Mouse (Mus musculus) left cerebral cortex, postnatal 25 days (tissue): Measurements from ENCODE around the gene Iqgap3. TPM values are rescaled to one million over a fixed set of nuclear protein-coding genes. Genes with fewer than 3 reads are reported as not detected.

Source experiments
- DNase-seq, 2 experiments: peaks; one replicate each; pipeline ENCODE4 v3.0.0; 2022; ENCODE audit warnings: low spot score in 2 of 2, mixed read lengths in 1 of 2
- intact Hi-C: fragments of 180-260 bp; cut with DNase I; formaldehyde crosslinking; loops from one replicate; pipeline ENCODE4 v1.15.1; 2025
- total RNA-seq, 2 experiments: library from RNA; stranded (reverse); gene quantifications; 2 replicates each; pipeline ENCODE4 v1.2.3; 2021

Gene Iqgap3
- total RNA-seq, 2 experiments from 2014 or later: 0.21 to 0.44 TPM

DNA sequence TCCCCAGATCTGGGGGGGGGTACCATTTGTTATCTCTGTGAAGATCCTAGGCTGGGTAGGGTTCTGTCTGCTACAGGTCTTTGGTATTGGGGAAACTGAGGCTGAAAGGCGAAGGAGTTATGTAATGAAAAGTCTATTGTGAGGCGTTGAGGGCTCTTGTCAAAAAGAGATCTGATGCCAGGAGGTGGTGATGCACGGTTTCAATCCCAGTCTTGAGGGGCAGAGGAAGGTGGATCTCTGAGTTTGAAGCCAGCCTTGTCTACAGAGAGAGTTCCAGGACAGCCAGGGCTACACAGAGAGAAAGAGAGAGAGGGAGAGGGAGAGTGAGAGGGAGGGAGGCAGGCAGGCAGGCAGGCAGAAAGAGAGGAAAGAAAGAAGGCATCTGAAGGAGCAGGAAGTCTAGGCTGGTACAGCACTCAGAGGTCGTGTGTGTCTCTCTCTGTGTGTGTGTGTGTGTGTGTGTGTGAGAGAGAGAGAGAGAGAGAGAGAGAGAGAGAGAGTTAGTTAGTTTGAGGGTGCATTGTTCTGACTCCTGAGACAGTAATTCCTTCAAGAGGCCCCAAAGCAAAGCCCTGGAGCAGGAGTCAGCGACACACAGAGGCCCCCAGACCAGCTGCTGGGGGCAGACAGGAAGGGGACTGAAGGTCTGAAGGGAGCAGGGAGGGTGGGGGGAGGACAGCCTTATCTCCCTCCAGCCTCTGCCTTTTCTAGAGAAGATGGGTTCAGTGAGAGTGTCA lies 64.8 kb downstream of the Iqgap3 start:
- intact Hi-C loops: no loop called here
- no peak for DNase-seq

DNA sequence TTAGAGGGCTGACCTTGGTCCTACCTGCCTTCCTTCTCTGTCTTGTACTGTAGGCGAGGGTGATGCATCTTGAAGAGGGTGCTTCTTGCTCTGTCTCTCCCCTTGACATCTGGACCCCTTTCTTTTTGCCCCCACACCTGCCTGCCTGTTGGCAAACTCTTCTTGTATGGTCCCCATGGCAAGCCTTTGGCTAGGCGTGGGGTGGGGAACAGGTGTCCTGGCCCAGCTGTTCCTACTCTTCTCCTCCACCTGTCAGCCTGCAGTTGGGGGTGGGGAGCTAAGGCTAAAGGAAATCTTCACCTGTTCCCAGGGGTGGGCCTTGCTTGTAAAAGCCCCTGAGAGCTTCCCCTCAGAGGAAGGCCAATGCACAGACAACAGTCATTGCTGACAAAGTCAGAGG lies 65.7 kb downstream of the Iqgap3 start:
- intact Hi-C loops: no loop called here
- no peak for DNase-seq

DNA sequence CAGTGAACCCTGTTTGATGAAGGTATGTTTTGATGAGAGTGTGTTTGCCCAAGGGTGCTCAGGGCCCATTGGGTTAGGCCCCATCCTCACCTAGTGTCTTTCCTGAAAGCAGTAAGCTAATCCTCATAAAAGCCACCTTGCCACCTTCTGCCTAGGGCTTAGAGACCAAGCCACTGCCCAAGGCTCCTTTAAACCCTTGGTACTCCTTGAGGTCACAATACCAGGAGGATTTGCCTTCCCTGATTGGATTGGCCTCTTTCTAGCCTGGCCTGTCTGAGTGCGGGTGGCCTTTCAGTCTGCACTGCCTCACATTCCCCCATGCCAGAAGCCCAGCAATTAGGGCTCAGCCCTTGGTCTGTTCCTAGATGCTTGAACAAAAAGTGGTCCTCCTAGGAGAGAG lies 66.1 kb downstream of the Iqgap3 start:
- intact Hi-C loops: no loop called here
- no peak for DNase-seq

DNA sequence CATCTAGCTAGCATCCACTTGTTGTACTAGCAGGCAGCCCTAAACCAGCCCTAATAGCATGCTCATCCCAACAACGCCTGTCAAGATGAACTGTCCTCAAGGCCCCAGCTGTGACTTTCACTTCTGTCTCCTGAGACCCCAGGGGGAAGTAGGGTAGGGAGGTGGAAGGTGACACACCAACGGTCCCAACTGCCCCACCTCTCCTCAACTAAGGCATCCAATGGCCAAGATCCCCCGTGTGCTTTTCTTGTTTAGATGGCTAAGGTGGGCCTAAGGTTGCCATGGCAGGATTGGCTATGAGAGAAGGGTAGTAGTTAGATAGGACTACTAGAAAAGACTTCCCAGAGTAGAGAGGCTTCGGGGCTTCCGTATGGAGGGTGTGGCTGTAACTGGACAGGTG lies 66.6 kb downstream of the Iqgap3 start:
- DNase-seq: peak in 1 of 2 experiments; percentile 6
- intact Hi-C loops: no loop called here

DNA sequence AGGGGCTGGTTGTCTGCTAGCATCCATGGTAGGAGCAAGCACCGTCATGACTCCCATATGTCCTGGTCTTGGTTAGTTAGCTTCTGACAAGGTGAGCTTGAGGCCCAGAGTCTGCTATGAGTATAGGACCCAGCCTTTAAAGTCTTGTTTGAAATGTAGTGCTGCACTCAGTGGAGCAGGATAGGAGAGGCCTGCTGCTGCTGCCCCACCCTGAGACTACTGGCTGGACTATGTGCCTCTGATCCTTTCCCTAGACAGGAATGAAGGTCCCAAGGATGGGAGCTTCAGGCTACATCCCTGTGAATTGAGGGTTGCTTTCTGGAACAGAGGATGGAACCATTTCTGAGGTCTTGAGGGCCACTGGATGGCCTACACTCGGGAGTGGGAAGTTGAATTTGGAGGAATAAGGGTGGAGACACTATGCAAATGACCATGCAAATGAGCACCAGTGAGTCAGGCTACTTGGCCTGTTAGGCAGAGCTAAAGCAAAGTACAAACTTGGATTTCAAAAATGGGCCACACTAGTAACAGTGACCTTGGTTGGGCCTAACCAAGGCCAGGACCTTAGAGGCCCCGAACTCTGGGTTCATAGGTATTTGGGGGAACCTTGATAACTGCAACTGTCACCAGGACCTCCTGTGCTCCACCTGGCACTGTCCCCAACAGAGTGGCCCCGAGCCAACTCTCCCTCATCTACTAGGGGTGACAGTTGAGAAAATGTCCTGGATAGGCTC lies 67.2 kb downstream of the Iqgap3 start:
- intact Hi-C loops: no loop called here
- peak in 1 of 2 experiments; percentile 49 for DNase-seq

DNA sequence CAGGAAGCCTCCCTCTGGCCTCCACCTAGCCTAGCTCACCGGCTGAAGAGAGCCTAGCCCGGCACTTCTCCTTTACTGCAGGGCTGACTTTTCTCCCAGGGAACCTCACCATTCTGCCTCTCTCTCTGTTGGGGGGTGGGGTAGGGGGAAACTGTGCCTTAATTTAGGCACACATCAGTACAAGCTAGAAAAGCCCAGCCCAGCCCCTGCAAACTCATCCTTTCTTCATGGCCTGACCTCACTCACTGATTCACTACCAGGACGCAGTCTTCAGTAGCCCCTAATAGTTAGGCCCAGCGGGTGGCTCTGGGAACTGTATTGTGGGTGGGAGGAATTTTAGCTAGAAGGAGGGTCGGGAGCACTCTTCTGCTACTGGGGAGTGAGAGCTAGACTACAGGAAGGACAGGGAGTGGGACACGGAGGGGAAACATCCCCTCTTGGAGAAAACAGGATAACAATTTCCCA lies 67.8 kb downstream of the Iqgap3 start:
- DNase-seq: peak in 1 of 2 experiments; percentile 4

DNA sequence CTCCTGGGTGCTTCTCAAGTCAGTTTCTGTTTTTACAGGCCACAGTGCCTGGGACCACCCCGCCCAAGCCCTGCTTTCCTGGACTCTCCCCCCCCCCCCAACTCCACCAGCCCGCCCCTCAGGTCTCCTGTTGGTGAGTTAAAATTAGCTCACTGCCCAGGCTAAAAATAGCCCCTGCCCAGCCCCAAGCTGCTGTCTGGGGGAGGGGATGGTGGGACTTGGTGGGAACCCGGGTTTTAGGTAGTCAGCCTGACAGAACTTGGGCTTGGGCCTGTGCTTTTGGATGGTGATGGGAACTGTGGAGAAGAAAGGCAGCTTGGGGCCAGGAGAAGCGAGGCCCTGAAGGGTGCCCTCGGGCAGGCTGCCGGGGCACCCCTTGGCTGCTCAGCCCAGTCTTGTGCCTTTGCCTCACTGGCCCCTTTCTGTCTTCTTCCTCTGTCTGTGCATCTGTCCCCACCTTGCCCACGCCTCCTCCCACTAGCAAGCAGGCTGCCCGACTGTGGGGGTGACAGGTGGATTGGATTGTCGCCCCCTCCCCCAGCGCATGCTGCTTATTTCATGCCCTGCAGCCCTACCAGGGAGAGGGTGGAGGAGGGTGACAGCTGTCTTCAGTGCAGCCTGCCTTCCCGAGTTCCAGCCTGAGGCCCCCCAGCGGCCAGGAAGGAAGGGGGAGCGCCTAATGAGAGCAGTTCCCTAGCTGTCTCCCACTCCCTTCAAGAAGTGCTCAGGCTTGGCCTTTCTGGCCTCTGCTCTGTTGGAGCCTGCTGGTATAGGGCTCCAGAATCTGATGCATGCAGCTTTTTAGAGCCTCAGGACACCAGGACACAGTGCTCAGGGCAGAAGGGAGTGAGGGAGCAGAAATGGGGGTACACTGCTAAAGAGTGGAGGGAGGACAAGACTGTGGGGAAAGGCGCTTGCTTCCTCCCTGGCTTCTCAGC lies 68.6 kb downstream of the Iqgap3 start:
- DNase-seq: peak; percentile 75 to 87
- intact Hi-C loops: loop anchor here (5.0 kb wide), 1 partner anchor 942 kb away; the partner anchor contains the start of gene Rusc1

More for the DNA sequence above, 67.8 kb downstream of the Iqgap3 start:
- intact Hi-C loops: no loop called here

DNA sequence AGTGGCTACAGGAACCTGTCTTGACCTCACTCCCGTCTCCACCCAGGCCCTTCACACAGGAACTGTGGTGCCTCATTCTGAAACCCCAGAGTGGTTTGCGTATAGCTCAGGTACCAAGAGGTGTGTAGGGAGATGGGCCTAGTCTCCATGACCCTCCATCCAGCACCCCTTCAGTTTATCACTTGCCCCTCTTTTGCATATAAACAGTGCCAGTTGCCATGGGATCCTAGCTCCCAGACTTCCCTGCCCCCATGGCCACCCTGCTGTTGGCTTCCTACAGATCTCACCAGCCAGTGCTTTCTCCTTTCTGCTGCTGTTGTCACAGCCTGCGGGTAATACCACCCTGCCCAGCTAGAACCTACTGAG lies 69.2 kb downstream of the Iqgap3 start:
- no peak for DNase-seq

DNA sequence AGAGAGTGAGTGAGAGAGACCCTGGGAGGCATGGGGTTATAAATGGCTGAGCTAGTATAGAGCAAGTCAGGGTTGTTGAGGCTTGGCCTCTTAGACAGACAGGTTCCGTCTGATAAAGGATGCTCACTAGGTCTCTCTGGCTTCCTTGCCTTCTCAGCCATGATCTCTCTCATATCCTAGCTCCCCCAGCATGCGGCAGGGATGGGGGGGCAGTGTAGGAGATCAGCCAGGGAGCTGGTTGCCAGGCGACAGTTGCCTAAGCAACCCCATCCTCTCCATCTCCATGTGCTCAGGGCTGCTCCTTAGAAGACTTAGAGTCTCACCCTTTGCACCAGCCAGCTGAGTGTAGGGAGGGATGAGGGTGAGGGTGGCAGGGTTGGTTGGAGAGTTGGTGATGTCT lies 70.3 kb downstream of the Iqgap3 start:
- intact Hi-C loops: loop anchor here (5.0 kb wide), 1 partner anchor 940 kb away; the partner anchor contains the start of gene Rusc1
- peak; percentile 87 to 95 for DNase-seq

More for the DNA sequence above, 69.2 kb downstream of the Iqgap3 start:
- intact Hi-C loops: loop anchor here (5.0 kb wide), 1 partner anchor 941 kb away; the partner anchor contains the start of gene Rusc1

DNA sequence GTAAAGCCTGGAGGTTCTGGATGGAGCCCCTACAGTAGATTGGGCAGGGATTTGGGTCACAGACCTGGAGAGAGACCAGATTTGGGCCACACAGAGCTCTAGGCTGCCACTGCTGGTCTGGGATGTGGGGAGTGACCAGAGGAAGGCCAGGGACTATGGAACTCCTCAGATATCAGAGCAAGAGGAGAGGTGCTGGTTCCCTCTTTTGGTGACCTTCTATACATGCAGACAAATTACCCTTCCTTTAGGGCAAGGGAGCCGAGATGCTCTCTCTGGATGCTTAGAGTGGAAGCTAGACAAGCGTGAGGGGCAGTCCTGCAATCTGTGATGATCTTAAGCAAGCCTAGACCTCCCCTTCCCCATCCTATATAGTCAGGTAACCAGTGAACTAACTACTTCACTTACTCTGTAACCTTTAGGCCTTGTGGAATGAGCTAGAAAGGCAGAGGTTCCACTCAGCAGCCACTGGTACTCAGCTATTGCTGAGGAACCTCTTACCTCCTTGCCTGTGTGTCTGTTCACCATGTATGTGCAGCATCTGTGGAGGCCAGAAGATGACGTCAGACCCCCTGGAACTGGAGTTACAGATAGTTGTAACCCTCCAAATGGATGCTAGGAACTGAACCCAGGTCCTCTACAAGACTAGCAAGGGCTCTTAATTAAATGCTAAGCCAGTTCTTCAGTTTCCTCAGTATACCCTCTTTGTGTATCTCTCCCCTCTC lies 71.7 kb downstream of the Iqgap3 start:
- intact Hi-C loops: loop anchor here (5.0 kb wide), 1 partner anchor 939 kb away; the partner anchor contains the start of gene Rusc1
- no peak for DNase-seq

DNA sequence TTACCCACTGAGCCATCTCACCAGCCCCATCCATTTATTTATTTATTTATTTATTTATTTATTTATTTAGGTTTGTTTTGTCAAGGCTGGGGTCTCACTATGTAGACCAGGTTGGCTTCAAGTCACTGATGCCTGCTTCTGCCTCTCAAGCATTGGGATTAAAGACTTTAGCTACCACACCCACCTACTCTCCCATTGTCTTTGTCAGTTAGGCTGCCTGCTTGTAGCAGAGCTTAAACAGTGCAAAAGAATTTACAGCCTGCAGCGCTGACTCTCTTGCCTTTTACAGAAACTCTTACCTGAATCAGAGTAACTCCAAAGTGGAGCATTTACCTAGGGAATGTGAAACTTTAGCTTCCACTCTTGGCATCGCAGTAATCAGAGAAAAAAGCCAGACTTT lies 72.5 kb downstream of the Iqgap3 start:
- intact Hi-C loops: loop anchor here (5.0 kb wide), 1 partner anchor 938 kb away; the partner anchor contains the start of gene Rusc1
- no peak for DNase-seq

DNA sequence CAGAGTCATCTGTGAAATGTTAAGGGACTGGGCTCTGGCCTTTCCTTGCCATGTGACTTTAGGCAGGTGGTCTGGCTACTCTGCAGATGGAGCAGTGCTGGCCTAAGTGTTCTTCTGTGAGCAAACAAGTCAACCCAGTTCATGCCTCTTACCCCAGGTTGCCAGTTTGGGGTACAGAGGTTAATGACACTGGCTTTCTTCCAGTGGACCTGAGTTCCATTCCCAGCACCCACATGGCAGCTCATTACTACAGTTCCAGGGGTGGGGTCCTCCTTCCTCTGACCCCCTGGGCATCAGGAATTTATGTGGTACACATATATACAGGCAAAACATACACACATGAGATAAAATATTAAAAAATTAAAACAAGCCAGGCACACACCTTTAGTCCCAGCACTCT lies 75.0 kb downstream of the Iqgap3 start:
- intact Hi-C loops: no loop called here
- DNase-seq: no peak

DNA sequence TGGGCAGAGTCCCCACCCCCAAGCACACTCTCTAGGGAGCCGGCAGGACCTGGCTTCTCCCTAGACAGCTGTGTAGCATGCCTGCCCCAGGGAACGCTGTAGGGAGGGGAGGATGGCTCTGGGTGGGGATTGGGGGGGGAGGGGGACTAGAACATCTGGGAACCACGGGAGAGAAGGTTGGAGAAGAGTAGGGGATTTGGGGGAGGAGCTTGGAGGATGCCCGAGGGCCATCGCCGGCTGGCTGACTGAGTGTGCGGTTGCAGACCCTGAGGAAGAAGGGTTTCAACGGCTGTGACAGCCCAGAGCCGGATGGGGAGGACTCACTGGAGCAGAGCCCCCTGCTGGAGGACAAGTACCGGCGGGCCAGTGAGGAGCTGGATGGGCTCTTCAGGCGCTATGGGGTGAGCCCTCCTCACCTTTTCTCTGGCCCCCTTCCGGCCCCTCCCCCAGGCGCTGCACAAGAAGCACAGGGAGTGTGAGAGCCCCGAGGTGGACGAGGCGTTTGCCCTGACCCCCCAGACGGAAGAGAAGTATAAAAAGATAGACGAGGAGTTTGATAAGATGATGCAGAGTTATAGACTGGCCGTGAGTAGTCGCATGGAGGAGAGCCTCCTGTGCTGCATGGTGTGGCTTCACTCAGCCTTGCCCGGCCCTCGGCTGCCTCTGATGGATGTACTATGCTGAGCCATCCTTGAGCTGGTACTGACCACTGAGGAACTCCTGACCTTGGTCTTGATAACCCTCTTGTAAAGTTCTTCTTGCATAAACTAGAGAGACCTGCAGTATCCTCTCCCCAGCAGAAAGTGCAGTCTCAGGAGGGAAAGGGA lies 76.2 kb downstream of the Iqgap3 start:
- DNase-seq: no peak
- intact Hi-C loops: no loop called here

DNA sequence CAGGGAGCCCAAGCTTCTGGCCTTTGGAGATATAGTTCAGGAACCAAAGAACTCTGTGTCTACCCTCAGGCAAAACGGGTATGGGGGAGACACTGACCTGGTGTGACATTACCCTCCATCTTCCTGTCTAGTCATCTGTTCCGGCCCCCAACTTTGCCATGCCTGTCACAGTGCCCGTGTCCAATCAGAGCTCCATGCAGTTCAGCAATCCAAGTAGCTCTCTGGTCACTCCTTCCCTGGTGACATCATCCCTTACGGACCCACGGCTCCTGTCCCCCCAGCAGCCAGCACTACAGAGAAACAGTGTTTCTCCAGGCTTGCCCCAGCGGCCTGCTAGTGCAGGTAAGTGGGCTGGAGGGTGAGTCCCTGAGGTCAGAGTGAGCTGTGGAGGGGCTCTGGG lies 77.2 kb downstream of the Iqgap3 start:
- intact Hi-C loops: no loop called here
- DNase-seq: no peak

DNA sequence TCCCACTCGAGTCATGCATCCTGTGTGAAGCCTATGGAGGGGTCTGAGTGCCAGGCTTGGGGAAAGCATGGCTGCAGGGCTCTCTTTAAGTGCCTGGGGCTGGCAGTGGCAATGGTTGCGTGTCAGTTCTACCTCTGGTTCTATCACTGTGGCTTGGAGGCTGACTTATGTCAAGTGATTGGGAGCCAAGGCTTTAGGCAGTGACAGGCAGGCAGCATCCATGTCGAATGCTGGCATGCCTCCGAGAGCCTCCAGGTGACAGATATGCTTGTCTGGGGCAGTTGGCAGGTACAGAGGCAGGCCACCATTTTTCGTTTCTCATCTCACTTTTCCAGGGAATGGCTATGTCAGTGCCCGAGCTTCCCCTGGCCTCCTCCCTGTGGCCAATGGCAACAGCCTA lies 79.1 kb downstream of the Iqgap3 start:
- no peak for DNase-seq
- intact Hi-C loops: no loop called here

DNA sequence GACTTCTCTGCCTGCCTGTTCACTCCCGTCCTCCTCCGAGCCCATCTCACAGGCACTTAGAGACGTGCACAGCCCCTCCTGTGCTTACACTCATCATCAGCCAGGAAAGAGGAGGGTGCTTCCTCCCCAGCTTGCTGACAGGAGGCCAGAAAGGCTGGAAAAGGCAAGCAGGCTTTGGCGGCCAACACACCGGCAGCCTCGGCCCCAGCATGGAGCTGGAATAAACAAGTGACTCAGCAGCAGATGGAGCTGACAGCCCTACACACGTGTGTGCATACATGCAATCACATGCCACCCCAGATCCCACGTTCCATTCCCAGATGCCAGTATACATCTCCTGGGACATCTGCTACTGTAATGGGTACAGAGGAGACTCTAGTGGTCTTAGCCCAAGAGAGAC lies 80.5 kb downstream of the Iqgap3 start:
- peak in 1 of 2 experiments; percentile 87 for DNase-seq
- intact Hi-C loops: no loop called here

DNA sequence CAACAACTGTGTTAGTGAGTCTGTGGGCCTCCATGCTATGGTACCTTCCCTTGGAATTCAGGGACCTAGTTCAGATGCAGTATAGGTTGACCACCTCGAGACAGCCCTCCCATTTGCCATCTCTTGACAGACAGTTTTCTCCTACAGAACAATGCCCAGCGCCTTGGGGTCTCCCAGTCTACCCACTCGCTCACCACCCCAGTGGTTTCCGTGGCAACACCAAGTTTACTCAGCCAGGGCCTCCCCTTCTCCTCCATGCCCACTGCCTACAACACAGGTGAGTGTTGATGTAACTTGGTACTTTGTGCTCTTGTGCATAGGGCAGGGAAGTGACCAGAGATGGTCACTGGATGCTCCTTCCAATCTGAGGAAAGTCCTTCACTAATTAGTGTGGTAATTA lies 81.0 kb downstream of the Iqgap3 start:
- no peak for DNase-seq
- intact Hi-C loops: no loop called here

DNA sequence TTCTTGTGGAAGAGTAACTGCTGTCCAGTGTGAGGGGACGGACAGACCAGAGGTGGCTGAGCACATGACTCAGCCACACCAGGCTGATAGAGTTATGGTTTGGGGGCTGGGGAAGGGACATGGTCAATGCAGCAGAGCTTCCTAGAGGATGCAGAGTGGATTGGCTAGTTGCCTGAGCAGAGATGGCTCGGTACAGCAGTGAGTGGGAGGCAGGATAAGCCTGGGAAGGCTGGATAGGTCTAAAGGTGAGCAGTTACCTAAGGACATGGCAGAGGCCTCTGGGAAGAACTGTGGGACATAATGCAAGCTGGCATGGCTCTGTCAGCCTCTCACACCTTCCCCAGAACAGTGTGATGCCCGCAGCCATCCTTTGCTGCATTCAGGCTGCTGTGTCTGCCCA lies 82.1 kb downstream of the Iqgap3 start:
- intact Hi-C loops: no loop called here
- no peak for DNase-seq
